30 mouse cellular contexts compared by ENCODE assay signal in genomic region chr5:103730727-103731126, GRCm38 (mm10). TPM values are rescaled to one million over a fixed set of nuclear protein-coding genes. Genes with fewer than 3 reads are reported as not detected.
DNase-seq lines count a peak whose midpoint lies in the region; ATAC-seq and TF ChIP-seq lines count a peak whose summit lies in the region.
"Had no signal": no experiment of that assay in that cellular context is flagged by ENCODE, and none has a peak within 500 bp of the region (broad histone marks: within the 10 kb centered on the region; RNA-seq: fewer than 3 reads in every experiment).

No protein-coding gene starts in this region.

- in situ Hi-C loops in CH12.LX (cut with MboI; ENCODE audit: low pct_ligation_motif_present, low pct_unique_long_range_greater_than_20kb, low sequenced_read_pairs), result no loop called here

- WGBS in kidney, embryonic 14.5 days, result 5% methylated on average over 3 of the region's 3 CpGs
- 78% methylated on average over 3 of the region's 3 CpGs for WGBS in bone marrow, adult 2 months
- WGBS in limb, embryonic 12.5 days, result 4% methylated on average over 3 of the region's 3 CpGs
- WGBS in midbrain, embryonic 16.5 days, result 78% methylated on average over 3 of the region's 3 CpGs

- peaks cover 51% of the 10 kb centered on the region for H3K79me2 ChIP-seq in CH12.LX (replicated peaks; ENCODE audit: control insufficient read depth, extremely low read depth, insufficient read depth, poor library complexity, severe bottlenecking)

- no peak overlapping the region for H3K4me3 ChIP-seq in kidney, embryonic 14.5 days (ENCODE audit: low read length)
- no peak overlapping the region for H3K4me3 ChIP-seq in CH12.LX (replicated peaks in 1 of 3; ENCODE audit: low read depth in 2 of 3, low read length in 2 of 3, poor library complexity in 1 of 3)
- H3K4me3 ChIP-seq in bone marrow, adult 2 months (replicated peaks; ENCODE audit: control insufficient read depth, low read depth, low read length), result no peak overlapping the region
- H3K4me3 ChIP-seq in limb, embryonic 12.5 days (replicated peaks), result no peak overlapping the region
- H3K4me3 ChIP-seq in midbrain, embryonic 16.5 days (ENCODE audit: low read depth, low read length), result no peak overlapping the region
- H3K4me3 ChIP-seq: embryonic facial prominence, embryonic 10.5 days; embryonic facial prominence, embryonic 15.5 days; forebrain, embryonic 13.5 days; hindbrain, embryonic 10.5 days; hindbrain, embryonic 15.5 days; layer of hippocampus, adult 2 months; liver, embryonic 15.5 days; midbrain, embryonic 12.5 days had no signal

- H3K27me3 ChIP-seq in kidney, embryonic 14.5 days (ENCODE audit: control insufficient read depth, insufficient read depth, low read length), result no peaks in the 10 kb centered on the region
- H3K27me3 ChIP-seq in CH12.LX (replicated peaks), result no peaks in the 10 kb centered on the region
- no peaks in the 10 kb centered on the region for H3K27me3 ChIP-seq in limb, embryonic 12.5 days
- H3K27me3 ChIP-seq in midbrain, embryonic 16.5 days (ENCODE audit: control insufficient read depth, insufficient read depth, low read depth, low read length), result no peaks in the 10 kb centered on the region
- H3K27me3 ChIP-seq: embryonic facial prominence, embryonic 15.5 days; forebrain, embryonic 13.5 days; hindbrain, embryonic 15.5 days; midbrain, embryonic 12.5 days had no signal

- ATAC-seq in kidney, embryonic 14.5 days (ENCODE audit: low FRiP score, low TSS enrichment), result peak; percentile 69
- ATAC-seq in limb, embryonic 12.5 days (ENCODE audit: insufficient number of reproducible peaks, insufficient read depth, low FRiP score, low TSS enrichment, low read depth), result 0 out of 2 replicates have a peak, but pooled peaks have one; percentile 49
- ATAC-seq in midbrain, embryonic 16.5 days, result no peak
- ATAC-seq: activated CD4-positive, CD25-positive, alpha-beta regulatory T cell, adult 4 months; forebrain, embryonic 13.5 days; inflammation-experienced regulatory T-cells, adult 6 months had no signal

- no peak overlapping the region for H3K27ac ChIP-seq in kidney, embryonic 14.5 days (ENCODE audit: low read depth, low read length)
- peak overlapping the region; percentile 77 for H3K27ac ChIP-seq in CH12.LX (ENCODE audit: insufficient read depth, low read depth)
- H3K27ac ChIP-seq in bone marrow, adult 2 months (ENCODE audit: control insufficient read depth, insufficient read depth, low read depth, low read length, poor library complexity), result no peak overlapping the region
- H3K27ac ChIP-seq in limb, embryonic 12.5 days, result no peak overlapping the region
- H3K27ac ChIP-seq in midbrain, embryonic 16.5 days (ENCODE audit: low read length), result no peak overlapping the region
- H3K27ac ChIP-seq: embryonic facial prominence, embryonic 10.5 days; embryonic facial prominence, embryonic 15.5 days; forebrain, embryonic 13.5 days; hindbrain, embryonic 10.5 days; hindbrain, embryonic 15.5 days; layer of hippocampus, adult 2 months; midbrain, embryonic 12.5 days had no signal

- no peak overlapping the region for H3K4me2 ChIP-seq in kidney, embryonic 14.5 days (replicated peaks; ENCODE audit: low read depth, low read length)
- H3K4me2 ChIP-seq in CH12.LX (ENCODE audit: insufficient read depth, low read depth, poor library complexity, severe bottlenecking), result no peak overlapping the region
- H3K4me2 ChIP-seq in limb, embryonic 12.5 days, result no peak overlapping the region
- H3K4me2 ChIP-seq in midbrain, embryonic 16.5 days (ENCODE audit: low read length), result no peak overlapping the region
- H3K4me2 ChIP-seq: embryonic facial prominence, embryonic 15.5 days; forebrain, embryonic 13.5 days; hindbrain, embryonic 15.5 days; liver, embryonic 15.5 days; lung, embryonic 14.5 days; midbrain, embryonic 12.5 days had no signal

- TF ChIP-seq RAD21 in CH12.LX (IDR thresholded peaks at IDR 0.05; ENCODE audit: low read depth, low read length), result no peak

- dilution Hi-C loops in CH12.LX (cut with MboI; ENCODE audit: extremely low pct_ligation_motif_present, extremely low pct_unique_long_range_greater_than_20kb, low sequenced_read_pairs), result no loop called here

- no peak for DNase-seq in kidney, adult 18-20 months
- DNase-seq in CH12.LX (ENCODE audit: extremely low read depth), result no peak
- no peak for DNase-seq in urinary bladder, postnatal 14 days (ENCODE audit: low spot score)
- DNase-seq: adrenal gland, adult 2 months; adrenal gland, postnatal 36 days; cerebellum, adult 8-10 months; cerebellum, postnatal 25 days; gastrocnemius, postnatal 10 days; heart, postnatal 14 days; kidney, adult 2 months; kidney, postnatal 36 days; left cerebral cortex, postnatal 4 days; lung, embryonic 14.5 days; retina, postnatal 1 day; right cerebral cortex, postnatal 14 days; thymus, postnatal 4 days had no signal

- TF ChIP-seq CTCF in CH12.LX (conservative IDR thresholded peaks at IDR 0.05 in 1 of 2, IDR thresholded peaks at IDR 0.05 in 1 of 2; ENCODE audit: low read depth in 2 of 2, low read length in 2 of 2), result peak in 1 of 2 experiments; percentile 23; a peak in 2 of 4 replicates
- TF ChIP-seq CTCF in bone marrow, adult 2 months (IDR thresholded peaks at IDR 0.05; ENCODE audit: control insufficient read depth, insufficient read depth, low read length), result no peak

- no peaks in the 10 kb centered on the region for H3K36me3 ChIP-seq in kidney, embryonic 14.5 days (ENCODE audit: control insufficient read depth, insufficient read depth, low read length)
- H3K36me3 ChIP-seq in CH12.LX (replicated peaks in 1 of 2; ENCODE audit: control insufficient read depth in 1 of 2, insufficient read depth in 1 of 2, low read length in 1 of 2), result peaks cover 0 to 18% of the 10 kb centered on the region in 2 experiments
- H3K36me3 ChIP-seq in limb, embryonic 12.5 days, result no peaks in the 10 kb centered on the region
- H3K36me3 ChIP-seq in midbrain, embryonic 16.5 days (ENCODE audit: control insufficient read depth, insufficient read depth, low read length), result no peaks in the 10 kb centered on the region
- H3K36me3 ChIP-seq: embryonic facial prominence, embryonic 10.5 days; embryonic facial prominence, embryonic 15.5 days; hindbrain, embryonic 10.5 days; hindbrain, embryonic 15.5 days; liver, embryonic 15.5 days; midbrain, embryonic 12.5 days had no signal

- TF ChIP-seq EP300 in CH12.LX (IDR thresholded peaks at IDR 0.05; ENCODE audit: low read length), result no peak

- H3K9me3 ChIP-seq in kidney, embryonic 14.5 days (ENCODE audit: control insufficient read depth, low read length), result no peaks in the 10 kb centered on the region
- no peaks in the 10 kb centered on the region for H3K9me3 ChIP-seq in CH12.LX (replicated peaks; ENCODE audit: low read length)
- no peaks in the 10 kb centered on the region for H3K9me3 ChIP-seq in limb, embryonic 12.5 days
- no peaks in the 10 kb centered on the region for H3K9me3 ChIP-seq in midbrain, embryonic 16.5 days (replicated peaks; ENCODE audit: control insufficient read depth, low read length, poor library complexity, severe bottlenecking)
- H3K9me3 ChIP-seq: embryonic facial prominence, embryonic 10.5 days; embryonic facial prominence, embryonic 15.5 days; forebrain, embryonic 13.5 days; hindbrain, embryonic 10.5 days; hindbrain, embryonic 15.5 days; liver, embryonic 15.5 days; midbrain, embryonic 12.5 days had no signal

- H3K4me1 ChIP-seq in kidney, embryonic 14.5 days (ENCODE audit: control insufficient read depth, insufficient read depth, low read length), result 0 out of 2 replicates have a peak, but pooled peaks cover 3% of the 10 kb centered on the region
- H3K4me1 ChIP-seq in CH12.LX (ENCODE audit: control insufficient read depth in 1 of 2, insufficient read depth in 2 of 2), result peaks cover 32 to 90% of the 10 kb centered on the region in 2 experiments
- H3K4me1 ChIP-seq in bone marrow, adult 2 months (ENCODE audit: control insufficient read depth, insufficient read depth, low read length), result peaks cover 3% of the 10 kb centered on the region
- H3K4me1 ChIP-seq in limb, embryonic 12.5 days (replicated peaks), result peaks cover 26% of the 10 kb centered on the region
- no peaks in the 10 kb centered on the region for H3K4me1 ChIP-seq in midbrain, embryonic 16.5 days (ENCODE audit: control insufficient read depth, insufficient read depth, low read length)
- H3K4me1 ChIP-seq: embryonic facial prominence, embryonic 15.5 days; forebrain, embryonic 13.5 days; hindbrain, embryonic 15.5 days had no signal

- TF ChIP-seq POLR2A in CH12.LX (IDR thresholded peaks at IDR 0.05; ENCODE audit: low read depth, low read length), result no peak
- 0 out of 2 replicates have a peak, but pooled peaks have one; percentile 22 for TF ChIP-seq POLR2A in bone marrow, adult 2 months (IDR thresholded peaks at IDR 0.05; ENCODE audit: borderline replicate concordance, control insufficient read depth, low read depth, low read length)

- H3K9ac ChIP-seq in kidney, embryonic 14.5 days (ENCODE audit: low read depth, low read length), result no peak overlapping the region
- H3K9ac ChIP-seq in CH12.LX (ENCODE audit: insufficient read depth, low read depth), result no peak overlapping the region
- no peak overlapping the region for H3K9ac ChIP-seq in limb, embryonic 12.5 days (replicated peaks)
- H3K9ac ChIP-seq in midbrain, embryonic 16.5 days (ENCODE audit: low read depth, low read length), result no peak overlapping the region
- H3K9ac ChIP-seq: embryonic facial prominence, embryonic 15.5 days; forebrain, embryonic 13.5 days; hindbrain, embryonic 15.5 days; liver, embryonic 15.5 days; lung, embryonic 14.5 days; midbrain, embryonic 12.5 days had no signal

TF ChIP-seq in CH12.LX, 34 proteins besides CTCF, POLR2A, EP300 and RAD21:
- TF ChIP-seq MYC (IDR thresholded peaks at IDR 0.05; ENCODE audit: low read depth, low read length), result 0 out of 2 replicates have a peak, but pooled peaks have one; percentile 19
- TF ChIP-seq ZC3H11A (IDR thresholded peaks at IDR 0.05; ENCODE audit: low read depth, low read length), result no peak

RNA-seq across cellular contexts. Expression of gene Aff1, which starts 38.6 kb away (rescaled TPM):
- polyA plus RNA-seq in kidney, embryonic 14.5 days (2014; fragmentation: Nextera tagmentation; extraction: Ambion mirVana), result 7.5 and 14.4 TPM in 2 replicates
- 20.7 and 21.8 TPM in 2 replicates for total RNA-seq in CH12.LX (2012; rRNA removed)
- total RNA-seq in CH12.LX (2014; rRNA removed), result 12.0 and 13.2 TPM in 2 replicates
- polyA plus RNA-seq in CH12.LX (2012; ENCODE audit: insufficient read length, low read depth), result 32.7 and 38.9 TPM in 2 replicates
- 25.1 and 41.4 TPM in 2 replicates for polyA plus RNA-seq in bone marrow, adult 2 months (2011; ENCODE audit: insufficient read depth, insufficient read length, low replicate concordance, missing spikeins)
- polyA plus RNA-seq in limb, embryonic 12.5 days (2016; fragmentation: Nextera tagmentation; extraction: Ambion mirVana), result 4.6 and 7.4 TPM in 2 replicates
- 1.2 and 2.1 TPM in 2 replicates for polyA plus RNA-seq in midbrain, embryonic 16.5 days (2015; fragmentation: Nextera tagmentation; extraction: Ambion mirVana)
